Mouse (Mus musculus) c-Kit-negative CD71-positive TER-119-positive erythroid progenitor cells, embryonic 14.5 days (primary cell): Measurements from ENCODE around the gene Inpp5e.

Source experiments
- DNase-seq: peaks from one replicate; pipeline ENCODE4 v3.0.0-alpha.2; 2013; ENCODE audit warnings: low read depth, low spot score

Gene Inpp5e

DNA sequence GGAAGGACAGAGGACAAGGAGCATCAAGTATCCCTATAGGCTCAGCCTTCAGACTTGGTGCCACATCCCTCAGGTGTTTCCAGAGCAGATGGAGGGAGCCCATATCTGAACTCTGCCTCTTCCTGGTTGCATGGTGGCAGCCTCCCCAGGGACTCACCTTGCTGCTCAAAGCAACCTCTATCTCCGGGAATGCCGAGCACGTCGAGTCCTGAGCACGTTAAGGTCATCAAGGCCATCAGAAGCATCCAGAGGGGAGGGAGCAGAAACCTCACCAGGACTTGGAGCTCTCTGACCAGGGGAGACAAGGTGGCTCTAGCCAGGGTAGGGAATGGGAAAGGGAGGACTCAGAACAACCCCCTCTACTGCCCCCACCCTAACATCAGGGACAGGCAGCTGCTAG is 45.5 kb downstream of the Inpp5e start:
- no peak for DNase-seq

DNA sequence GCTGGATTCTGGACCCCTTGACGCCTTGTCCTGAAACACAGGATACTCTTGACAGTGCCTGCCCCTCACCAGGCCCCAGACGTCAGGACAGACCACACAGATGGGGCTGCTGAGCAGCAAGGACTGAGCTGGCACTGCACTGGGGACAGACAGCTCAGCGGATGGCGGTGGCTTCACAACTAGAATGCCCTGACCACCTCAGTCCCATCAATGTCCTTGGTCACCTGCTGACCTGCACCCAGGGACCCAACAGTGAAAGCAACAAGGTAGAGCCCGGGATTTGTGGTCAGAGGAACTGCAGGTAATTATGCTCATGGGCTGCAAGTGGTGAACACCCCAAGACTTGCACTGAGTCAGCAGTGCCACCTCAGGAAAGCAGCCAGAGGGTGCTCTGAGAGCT is 46.0 kb downstream of the Inpp5e start:
- DNase-seq: no peak

DNA sequence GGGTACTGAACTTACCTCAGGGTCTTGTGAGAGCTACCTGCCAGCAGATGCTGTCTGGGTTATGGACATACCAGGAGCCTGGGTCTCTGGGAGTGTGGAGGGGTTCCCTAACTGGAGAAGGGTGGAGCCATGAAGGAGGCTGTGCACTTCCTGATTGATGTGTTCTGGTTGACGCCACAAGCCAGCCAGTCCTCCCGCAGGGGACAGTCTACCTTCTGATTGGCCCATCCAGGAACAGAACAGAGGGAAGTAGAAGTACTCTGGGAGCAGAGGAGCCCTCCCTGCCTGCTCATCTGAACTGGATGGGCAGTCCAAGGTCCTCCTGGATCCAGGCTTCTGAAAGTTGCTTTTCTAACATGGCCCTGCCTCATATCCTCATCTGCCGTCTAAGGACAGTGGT is 48.2 kb downstream of the Inpp5e start, which contains the start of gene Card9:
Card9 (minus strand) TSS at position 147 of the 400 bp plus-strand sequence.
- no peak for DNase-seq

DNA sequence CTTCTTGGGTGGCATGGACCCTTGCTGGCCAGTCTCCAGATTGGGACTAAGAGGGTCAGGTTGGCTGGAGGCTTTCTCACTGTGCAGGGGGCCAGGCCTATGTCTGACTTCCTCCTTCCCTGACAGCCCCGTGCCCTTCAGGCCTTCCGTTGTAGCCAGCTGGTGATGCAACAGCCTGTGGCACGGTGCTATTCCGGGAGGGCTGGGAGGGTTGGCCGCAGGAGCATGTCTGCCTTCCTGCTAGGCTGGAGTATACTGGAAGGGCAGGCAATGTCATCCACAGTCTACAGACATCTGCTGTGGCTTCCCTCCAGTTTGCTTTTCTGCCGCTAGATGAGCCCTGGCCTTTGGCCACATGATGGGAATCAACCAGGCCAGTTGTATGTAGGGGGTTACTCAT is 49.0 kb downstream of the Inpp5e start:
- no peak for DNase-seq

DNA sequence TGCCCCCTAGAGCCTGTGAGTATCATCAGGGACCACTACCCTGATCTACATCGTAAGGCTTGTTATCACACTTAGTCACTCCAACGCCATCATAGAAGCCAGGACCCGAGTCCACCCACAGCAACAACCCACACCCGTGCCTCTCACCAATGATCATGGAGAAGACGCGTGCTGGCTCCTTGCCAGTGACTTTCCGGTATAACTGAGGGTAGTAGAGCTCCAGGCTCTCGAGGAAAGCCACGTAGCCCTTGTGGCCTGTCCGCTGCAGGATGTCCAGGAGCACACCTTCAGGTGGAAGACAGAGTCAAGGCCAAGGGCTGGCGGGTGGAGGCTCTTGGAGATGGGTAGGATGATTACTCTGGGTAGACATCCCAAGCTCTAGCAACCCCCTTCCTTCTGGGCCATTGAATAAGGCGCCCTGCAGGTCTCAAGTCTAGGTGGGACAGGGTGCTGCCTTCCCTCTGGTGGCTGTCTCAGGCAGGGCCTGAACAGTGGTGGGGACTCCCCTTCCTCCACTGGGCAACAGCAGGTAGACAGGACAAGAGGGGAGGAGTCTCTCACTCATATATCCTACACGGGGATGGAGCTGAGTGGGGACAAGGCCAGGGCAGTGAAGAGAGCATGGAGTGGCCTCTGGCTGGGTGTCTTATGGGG is 50.2 kb downstream of the Inpp5e start:
- DNase-seq: no peak

DNA sequence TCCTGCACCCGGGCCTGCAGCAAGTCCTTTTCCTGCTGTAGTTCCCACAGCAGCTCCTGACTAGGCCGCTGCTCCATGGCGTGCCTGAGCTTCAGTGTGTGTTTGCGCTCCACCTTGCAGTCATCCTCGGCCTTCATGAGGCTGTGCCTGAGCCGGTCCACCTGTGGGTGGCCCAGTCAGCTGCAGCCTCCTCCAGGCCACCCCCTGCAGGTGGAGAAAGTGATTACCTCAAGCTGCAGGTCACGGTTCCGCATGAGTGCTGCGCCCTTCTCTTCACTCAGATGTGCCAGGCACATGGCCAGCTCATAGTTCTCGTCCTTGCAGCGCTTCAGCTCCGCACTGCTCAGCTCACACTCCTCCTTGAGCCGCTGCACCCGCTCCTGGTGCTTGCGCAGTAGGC is 51.5 kb downstream of the Inpp5e start:
- no peak for DNase-seq

DNA sequence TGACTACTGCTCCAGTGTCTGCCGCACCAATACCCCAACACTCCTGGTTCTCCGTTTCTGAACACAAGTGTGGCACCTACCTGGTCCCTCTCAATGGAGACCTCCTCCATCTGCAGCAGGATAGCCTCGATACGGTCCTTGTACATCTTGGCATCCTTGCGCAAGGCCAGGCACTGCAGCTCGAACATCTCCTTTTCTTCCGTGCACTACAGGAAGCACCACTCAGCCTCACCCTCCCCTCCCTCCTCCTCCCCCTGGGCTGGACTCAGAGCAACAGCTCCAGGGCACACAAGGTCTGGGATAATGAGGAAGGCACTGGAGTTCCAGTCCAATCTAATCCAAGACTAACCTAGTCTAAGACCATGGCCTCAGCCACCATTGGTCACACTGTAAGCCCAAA is 52.3 kb downstream of the Inpp5e start:
- DNase-seq: no peak

DNA sequence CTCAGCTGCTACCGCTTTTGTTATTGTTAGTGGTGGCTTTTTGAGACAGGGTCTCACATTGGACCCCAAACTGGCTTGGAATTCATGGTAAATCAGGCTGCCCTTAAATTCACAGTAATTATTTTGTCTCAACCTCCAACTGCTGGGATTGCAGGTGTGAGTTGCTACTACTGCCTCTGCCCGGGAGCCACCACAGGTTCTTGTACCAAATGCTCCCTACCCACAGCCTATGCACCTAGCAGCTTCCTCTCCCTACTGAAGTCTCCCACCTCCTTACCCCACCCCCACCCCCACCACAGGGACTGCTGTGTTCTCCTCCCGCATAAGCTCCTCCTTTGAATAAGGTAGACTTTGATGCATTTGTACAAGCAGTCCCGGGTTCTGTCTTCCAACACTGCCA is 52.8 kb downstream of the Inpp5e start:
- DNase-seq: no peak

DNA sequence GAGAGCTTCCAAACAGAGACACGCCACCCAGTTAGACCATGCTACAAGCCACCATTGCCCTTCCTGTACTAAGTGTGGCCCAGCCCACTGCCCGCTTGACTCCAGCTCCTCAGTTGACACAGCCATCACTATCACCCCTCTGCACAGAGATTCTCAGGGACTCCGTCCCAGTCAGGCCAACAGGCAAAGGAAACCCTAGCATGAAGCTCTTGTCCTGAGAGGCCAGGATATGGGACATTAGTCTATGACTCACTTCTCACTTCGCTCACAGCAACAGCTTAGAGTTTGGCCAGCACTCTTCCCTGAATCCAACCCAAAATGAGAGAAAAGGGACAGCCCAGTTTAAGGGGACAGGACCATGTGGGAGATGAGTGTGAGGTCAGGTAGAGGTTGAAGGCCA is 54.6 kb downstream of the Inpp5e start:
- no peak for DNase-seq

DNA sequence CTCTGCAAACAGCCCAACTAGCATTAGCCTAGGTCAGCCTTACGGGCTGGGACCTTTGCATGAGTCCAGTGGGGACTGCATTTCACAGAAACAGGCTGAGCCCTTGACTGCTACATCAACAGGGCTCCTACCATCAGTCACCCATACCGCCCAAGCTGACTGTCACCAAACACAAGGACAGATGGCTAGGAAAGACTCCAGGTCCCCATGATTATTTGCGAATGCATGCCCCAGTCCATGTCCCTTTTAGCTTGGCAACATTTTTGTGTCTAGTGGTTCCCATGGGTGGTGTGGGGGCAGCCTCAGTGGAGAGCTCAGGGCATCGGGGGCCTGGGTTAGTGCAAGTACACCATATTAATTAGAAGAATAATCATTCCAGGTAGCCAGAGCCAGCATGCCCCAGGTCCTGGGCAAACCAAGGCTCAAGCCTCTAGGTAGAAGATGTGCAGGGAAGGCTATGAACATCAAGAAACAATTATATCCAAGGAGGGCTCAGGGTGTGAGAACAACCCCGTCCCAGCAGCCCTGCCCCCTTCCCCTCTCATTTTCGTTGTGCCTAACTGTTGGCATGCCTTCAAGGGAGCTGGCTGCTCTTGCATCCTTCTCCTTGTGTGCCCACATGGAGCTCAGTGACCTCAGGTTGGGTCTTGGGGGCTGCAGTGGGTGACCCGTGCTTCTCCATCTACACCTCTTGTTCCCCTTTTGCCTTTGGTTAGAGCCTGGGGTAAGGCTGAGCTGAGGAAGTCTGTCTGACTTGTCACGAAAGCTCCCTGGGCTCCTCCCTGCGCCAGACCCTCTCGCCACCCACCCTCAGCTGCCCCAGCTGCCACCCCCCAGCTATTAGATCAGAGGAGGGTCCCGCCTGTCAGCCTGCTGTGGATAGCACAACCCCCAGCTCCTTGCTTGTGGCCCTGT is 55.7 kb downstream of the Inpp5e start:
- DNase-seq: no peak

DNA sequence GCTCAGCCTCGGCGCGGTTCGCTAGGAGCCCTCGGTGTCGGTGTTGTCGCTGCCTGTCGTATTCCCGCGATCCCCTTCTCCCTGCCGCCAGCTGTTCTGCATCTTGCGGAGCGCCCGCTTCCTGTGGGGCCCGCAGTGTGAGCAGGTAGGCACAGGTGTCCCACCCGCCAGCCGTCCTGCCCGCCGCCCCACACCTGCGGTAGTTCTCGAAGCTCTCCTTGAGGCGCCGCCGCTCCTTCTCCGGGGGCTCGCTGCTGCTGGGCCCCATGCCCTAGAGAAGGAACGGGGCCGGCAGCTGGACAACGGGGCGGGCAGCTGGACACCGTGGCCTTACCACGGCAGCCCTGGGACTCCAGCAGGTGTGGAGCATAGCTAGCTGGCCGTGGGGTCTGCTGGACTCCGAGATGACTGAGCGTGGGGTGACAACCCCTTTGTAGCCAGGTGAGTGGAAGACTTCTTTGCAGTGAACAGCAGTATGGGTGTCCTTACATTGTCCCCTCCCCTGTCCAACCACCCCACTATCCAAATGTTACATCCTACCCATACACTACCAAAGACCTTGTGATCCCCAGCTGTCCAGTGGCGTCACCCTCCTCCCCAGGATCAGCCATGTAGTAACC is 56.6 kb downstream of the Inpp5e start:
- DNase-seq: peak; percentile 20

DNA sequence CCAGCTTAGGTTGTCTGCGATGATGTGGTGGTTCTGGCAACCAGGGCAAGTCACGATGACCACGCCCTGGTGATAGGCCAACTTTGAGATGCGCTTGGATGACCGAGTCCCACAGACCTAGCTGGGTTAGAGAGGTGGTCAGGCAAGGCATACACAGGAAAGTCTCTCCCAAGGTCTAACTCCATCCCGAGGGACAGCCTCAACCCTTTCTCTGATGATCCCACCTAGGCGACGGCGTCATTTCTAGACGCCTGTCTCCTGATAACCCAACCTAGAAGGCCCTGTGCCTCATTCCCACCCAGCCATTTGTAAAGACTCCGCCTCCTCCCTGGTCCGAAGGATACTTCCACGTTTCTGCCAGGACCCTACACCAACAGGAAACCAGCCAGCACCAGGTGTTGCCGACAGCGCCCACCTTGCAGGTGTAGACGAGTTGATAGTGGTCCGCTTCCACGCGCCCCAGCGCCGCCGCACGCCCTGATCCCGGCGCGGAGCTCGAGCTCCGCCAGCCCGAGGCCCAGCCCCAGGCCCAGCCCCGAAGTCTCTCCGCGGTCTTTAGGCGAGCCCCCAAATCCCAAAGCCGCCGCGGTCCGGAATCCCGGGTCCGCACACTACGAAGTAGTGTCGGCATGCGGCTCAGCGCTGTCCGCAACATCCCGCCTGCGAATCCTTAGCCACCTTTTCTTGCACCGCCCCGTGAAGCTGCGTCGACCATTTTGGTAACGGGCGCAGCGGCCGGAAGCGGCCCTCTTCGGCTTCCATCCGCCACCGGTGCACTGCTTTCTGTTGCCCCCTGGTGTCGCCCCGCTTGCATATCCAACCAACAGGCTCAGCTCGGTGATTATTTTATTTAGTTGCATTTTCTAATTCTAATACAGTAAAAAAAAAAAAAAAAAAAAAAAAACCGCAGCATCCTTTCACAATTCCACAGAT is 57.4 kb downstream of the Inpp5e start, which contains the start of gene Dnlz:
Dnlz (minus strand) TSS at position 753 of the 933 bp plus-strand sequence.
- DNase-seq: peak; percentile 72

DNA sequence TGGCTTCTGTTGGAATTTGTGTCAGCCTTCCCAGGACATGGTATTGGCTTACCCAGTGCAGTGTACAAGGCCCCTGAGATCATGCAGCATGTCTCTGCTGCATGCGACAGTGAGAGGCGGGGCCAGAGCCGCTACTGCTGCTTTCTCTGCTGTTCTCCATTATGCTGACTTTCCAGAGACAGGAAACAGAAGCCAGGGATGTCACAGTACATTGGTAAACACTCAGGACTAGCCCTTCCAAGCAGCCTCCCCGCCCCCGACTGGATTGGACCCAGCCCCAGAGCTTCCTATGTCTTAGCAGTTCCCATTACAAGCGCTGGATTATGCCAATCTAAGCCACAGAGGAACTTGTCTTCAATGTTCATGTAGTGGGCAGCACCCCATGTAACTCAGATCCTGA is 60.8 kb downstream of the Inpp5e start:
- DNase-seq: no peak
